Mouse (Mus musculus): ENCODE results near the gene Fam71b.

The Fam71b gene

DNA sequence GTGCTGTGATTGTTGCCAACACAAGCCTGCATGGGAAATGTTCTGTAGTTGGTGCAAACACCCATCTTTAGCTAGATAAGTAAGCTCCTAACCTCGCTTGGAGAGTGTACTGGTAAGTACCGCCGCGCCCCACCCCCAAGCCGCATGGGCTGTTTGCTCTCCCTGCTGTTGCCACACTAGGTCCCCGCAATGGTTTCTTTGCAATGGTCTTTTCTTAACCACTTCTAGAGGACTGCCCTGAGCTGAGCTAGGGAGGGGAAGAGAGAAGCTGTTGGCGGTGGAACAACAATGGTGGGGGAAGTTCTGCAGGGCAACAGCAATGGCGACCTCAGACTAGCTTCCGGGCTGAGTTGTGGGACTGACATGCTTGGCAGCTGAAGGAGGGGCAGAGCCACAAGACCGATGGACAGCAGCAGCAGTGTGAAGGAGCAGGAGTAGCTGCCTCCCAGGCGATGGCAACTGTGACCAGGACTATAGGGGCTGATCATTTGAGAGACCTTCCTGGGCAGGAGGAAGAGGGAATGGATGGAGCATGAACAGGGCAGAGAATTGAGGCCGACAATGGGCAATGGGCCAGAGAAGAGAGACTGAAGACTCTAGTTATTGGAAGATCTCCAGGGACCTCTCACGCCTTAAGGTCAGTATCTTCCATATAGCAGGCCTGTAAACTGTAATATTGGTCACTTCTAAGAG is at the start of gene Fam71b:
Gene Fam71b, plus strand, starts transcription at position 393 of the 693 bp plus-strand sequence.
- DNase-seq, result no peak

DNA sequence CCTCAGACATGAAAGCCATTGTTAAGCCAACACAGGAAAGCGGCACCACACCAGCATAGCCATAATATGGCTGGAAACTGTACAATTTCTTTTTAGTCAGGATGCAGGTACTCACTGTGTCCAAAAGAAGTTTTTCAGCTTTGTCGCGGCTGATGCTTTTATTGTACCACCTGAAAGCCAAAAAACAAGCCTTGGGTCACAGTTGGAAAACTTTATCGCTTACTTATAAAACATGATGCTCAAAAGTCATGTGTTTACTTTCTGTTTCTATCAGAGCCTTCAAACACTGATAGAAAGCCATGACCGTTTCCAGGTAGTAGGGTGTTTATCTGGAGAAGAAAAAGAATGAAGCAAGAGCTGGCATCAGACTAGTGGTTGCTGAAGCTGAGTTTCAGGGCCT is 48.6 kb upstream of the Fam71b start:
- DNase-seq, result no peak

DNA sequence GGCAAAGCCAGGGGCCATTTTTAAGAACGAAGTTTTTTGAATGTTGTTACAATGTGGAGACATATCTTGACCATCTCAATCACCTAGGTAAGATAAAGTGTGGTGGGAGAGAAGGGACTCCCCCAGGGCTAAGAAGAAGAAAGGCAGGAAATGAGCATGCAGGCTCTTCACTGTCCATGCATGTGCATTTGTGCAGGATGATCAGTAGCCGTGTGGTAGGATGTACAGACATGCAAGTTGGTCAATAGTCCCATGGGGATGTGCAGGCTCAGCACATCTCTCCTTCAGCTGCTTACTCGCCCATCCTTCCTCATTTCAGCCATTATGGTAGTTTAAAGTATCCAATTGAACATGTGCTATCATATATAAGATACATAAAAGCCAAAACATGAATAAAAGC is 47.9 kb upstream of the Fam71b start:
- DNase-seq, result no peak

DNA sequence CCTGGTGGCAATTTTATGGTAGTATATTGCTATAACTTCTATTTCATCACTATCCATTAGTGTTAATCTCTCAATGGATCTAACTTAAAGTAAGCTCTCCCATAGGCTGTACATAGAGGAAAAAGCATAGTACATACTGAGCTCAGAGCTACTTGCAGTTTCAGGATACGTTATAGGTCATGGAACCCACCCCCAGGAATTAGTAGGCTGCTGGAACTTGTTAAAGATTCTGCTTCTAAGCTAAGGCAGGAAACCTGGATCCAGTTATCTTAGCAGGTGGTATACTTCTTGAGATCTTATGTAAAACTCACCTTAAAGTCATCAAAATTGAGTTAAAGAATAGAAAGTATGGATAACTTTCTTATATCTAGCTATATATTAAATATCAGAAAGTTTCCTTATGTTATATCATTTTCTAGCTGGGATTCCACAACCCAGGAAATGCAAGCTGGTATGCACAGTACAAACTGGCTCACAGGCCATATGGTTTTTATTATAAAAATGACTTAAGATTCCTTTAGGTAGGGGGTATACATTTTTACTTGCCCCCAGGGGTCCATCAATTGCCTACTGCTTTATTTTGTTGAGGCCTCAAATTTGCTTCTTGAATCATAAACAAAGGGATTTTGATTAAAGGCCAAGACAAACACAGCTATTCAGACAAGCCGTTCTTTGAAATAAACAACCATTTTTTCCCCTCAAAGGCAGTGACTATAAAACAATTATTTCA is 46.5 kb upstream of the Fam71b start:
- no peak for DNase-seq

DNA sequence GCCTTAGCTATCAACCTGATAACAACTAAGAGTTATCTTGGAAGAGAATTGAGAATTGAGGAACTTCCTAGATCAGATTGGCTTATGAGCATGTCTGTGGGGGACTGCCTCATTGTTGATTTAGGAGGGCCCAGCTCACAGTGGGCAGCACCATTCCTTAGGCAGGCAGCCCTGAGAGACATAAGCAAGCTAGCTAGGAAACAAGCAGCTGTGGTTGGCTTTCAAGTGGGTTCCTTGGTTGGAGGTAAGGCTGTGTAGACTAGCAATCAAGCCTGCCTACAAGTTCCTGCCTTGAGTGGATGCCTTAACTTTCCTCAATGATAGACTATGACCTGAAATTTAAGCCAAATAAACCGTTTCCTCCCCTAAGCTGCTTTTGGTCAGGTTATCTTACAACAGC is 38.0 kb upstream of the Fam71b start:
- DNase-seq, result no peak

DNA sequence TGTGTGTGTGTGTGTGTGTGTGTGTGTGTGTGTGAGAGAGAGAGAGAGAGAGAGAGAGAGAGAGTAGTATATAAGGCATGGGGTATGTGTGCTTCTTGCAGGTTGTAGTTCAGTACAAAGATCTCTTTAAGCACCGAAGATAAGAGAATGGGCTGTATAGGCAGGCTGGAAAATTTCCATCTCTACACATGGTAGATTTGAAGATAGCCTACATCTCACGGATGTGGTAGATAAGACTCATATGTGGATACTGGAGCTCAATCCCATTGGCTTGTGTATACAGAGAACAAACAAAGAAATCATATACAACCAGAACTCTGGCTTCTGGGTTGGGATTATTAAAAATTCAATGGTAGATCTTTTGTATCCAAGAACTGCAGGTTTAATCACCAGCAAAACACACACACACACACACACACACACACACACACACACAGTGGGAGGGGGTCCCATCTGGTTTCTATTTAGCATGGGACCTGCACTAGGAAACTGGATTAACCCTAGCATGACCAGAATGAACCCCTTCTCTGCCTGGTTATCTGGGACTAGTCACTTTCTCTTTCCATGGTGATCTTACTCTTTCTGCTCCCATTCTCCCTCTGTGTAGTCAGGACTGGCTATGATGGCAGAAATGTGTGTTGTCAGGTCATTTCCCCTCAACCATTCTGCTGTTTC is 35.2 kb upstream of the Fam71b start:
- no peak for DNase-seq

DNA sequence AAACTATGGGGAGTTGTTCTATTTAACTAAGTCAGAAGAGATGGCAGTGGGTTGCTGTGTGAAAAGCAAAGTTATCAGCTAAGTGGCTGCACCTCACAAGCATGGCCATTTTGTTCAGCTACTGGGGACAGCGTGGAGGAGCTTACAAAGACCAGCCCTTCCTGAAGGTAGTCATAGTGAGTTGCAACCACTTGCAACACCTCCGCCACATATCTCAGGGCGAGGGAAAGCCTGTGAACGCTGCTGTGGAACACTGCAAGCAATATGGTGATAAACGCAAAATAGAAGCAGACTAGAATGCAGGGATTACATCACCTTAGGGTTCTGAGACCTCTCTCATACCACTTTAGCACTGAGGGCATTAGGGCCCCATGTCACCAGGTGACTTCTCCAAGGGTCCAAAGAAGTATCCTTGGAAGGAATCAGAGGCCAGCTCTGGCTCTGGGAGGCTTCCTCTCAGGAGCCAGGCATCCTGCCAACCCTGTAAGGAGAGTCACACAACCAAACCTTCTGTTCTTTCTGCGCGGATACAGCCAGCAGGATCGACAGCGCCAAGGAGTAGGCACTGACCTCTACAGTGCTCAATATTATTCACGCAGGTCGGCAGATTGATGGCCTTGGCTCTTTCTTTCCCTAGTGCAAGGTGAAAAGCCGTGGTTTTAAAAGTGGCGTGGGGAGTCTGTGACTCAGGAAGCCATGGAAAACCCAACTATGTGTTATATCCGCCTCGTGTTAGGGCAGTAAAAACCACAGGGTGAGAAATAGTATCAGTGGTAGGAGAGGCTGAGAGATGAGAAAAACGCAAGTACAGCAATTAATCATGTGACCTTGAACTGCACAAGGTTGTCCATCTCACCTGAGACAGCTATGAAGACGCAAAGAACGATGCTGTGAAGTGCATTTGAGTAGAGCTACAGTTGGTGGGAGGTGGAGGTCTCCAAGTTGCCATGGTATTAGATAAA is 34.0 kb upstream of the Fam71b start:
- peak; percentile 3 for DNase-seq

DNA sequence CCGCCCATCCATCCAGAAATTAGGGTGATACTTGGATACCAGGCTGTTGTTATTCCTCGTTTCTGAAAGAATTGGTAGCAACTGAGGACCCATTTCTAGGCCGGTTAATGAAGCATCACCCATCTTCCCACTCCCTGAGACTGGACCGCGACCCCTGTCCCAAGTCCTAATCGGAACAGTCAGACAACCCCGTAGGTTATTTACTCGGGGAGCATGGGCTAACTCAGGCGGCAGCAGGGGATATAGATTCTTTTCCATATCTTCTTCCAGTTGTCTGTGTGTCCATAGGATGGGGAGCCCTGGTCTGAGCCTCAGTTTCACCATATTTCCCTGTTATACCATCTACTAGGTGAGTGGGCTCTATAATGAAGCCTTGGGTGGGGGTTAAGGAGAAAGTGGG is 32.5 kb upstream of the Fam71b start:
- no peak for DNase-seq

DNA sequence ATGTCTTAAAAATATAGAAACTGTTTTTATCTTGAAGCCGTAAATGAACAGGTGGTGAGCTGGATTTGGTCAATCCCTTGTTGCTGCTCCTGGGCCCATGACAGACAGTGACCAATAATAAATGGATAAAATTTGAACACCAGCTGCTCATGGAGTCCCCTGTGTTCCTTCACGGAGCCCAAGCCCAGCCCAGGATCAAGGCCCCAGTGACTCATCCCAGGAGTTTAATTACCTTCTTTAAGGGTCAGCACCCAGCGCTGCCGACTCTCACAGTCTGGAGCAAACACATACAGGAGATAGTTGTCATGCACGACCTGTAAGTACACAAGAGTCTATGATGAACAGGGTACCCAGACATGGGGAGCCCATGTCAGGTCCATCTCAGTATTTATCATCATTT is 30.6 kb upstream of the Fam71b start:
- no peak for DNase-seq

DNA sequence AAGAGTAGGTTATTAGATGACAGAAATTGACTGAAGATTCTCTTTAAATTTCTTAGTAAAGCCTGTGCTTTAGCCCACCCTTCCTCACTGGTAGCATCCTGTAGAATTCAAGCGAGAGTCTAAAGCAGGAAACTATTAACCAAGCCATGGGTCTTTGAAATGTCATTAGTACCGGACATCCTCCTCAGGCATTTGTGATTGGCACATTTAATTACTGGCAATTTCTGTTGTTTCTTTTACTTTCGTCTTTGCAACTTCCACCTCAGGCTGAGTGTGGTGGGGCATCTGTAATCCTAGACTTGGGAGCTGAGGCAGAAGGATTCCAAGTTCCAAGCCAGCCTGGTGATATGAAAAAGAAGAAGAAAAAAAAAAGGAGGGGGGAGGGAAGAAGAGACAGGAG is 30.0 kb upstream of the Fam71b start:
- DNase-seq, result no peak

DNA sequence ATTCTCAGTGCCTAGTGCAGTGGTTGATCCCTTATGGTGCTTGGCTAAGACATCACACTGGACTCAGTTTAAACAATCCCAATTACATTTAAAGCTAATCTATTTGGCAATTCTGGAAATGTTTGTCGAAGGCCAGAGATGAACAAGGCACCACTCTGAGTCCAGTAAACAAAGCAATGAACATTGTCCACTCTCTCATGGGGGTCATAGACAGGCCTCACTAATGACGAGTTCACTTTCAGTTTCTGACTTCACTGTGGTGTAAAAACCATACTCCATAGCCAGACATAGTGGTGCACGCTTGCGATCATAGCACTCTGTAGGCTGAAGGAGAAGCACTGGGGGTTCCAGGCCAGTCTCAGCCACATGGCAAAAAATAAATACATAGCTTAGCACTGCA is 25.9 kb upstream of the Fam71b start:
- no peak for DNase-seq

DNA sequence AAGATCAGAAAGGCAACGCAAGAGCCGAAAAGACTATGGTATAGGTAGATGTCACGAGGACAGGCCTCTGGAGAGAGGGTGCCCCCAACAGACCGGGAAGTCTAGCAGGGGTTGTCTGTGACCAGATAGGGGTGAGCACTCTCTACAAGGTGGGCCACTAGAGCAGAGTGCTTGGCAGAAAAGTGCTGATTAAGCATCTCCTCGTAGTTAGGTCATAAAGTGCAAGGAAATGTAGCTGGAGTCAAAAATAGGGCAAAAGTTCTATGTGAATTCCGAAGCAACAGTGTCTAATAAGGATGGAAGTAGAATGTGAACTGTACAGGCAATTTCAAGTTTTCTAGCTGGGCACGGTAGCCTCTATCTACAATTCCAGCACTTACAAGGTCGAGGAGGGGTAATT is 25.1 kb upstream of the Fam71b start:
- no peak for DNase-seq

DNA sequence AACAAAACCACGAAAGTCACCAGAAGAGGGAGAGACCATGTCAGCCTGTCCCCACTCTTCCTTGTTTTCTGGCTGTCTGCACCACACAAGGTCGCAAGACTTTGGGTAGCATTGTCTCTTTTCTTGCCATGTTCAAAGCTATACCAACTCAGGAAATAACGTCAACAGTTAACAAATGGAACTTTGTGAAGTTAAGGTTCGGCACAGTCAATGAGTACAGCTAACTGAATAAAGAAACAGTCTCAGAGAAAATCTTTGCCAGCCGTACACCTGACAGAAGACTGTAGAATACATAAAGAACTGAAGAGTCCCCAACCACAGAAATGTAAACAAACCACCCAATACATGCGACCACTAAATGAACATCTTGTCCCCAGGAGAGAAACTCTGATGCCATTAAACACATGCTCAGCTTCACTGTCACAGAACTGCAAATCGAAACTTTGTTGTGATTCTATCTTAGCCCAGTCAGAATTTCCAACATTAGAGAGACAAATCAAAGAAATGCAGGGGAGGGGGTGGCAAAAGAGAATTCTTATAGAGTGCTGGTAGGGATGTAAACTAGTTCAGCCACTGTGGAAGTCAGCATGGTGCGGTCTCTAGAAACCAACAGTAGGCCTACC is 23.9 kb upstream of the Fam71b start:
- no peak for DNase-seq

DNA sequence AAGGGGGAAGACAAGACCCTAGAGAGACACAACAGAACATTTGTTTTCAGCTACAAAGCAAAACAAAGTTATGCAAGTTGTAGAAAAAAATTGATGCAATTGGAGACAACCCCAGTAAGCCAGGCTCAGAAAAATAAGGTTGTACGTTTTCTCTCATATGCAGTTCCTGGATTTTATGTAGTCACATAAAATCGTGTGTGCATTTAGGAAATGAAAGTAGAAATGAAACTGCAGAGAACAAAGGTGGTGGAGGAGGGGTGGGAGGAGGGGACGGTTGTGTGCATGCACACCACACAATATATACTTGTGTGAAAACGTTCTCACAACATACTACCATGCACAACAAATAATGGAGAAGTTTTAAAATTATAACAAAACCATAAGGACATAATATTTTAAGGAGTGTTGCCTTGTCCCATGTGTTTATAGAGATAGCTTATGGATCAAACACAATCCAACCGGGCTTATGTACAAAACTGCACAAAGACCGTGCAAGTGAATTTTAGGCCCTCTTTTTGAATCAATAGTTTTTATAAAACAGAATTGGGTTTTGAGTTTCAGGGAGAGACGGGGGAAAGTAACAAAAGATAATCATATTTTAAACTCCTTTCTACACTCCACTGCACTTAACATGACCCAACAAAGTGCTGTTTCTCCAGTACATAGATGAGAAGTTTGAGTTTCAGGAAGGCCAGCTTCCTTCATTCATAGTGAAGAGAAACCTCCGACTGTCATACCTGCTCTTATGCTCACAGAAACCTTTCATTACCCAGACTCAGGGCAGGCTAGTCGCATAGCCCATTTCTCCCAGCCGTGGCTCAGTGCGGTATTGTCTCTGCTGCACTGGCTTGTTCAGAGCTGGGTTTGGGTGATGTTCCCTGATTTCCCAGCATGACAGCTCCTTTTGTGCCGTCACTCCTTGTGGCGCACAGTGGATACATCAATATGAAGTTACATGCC is 23.0 kb upstream of the Fam71b start:
- no peak for DNase-seq

DNA sequence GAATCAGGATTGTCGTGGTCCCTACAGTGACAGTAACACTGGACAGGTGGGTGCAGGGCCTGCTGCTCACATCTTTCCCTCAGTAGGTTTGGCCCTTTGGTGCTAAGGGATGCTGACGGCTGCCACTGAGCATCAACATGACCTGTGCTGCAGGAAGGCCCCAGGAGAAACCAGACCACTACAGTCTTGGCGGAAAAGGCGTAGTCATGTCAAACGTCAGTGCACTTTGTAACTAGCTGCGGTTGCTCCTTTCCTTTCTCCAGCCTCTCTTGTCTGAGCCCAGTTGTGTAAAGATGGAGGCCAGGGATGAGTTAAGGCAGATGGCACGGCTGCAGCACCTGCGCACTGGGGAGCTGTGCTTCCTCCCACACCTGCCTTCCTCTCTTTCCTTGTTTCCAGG is 21.3 kb upstream of the Fam71b start:
- DNase-seq, result no peak

DNA sequence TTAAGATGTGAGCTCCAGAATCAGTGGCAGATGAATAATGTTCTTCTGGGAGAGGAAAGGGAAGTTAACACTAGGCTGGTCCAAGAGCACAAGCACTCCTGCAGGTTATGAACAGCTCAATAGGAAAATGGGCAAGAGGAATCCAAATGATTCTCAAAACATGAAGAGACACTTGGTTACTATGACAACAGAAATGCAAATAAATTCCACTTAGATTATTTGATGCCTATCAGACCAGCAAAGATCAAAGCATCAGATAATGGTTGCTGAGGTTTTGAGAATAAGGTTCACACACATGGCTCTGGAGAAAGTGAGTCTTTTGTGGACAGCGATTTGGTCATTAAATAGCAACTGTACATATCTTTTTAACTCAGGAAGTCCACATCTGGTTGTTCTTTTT is 19.0 kb upstream of the Fam71b start:
- DNase-seq, result no peak

DNA sequence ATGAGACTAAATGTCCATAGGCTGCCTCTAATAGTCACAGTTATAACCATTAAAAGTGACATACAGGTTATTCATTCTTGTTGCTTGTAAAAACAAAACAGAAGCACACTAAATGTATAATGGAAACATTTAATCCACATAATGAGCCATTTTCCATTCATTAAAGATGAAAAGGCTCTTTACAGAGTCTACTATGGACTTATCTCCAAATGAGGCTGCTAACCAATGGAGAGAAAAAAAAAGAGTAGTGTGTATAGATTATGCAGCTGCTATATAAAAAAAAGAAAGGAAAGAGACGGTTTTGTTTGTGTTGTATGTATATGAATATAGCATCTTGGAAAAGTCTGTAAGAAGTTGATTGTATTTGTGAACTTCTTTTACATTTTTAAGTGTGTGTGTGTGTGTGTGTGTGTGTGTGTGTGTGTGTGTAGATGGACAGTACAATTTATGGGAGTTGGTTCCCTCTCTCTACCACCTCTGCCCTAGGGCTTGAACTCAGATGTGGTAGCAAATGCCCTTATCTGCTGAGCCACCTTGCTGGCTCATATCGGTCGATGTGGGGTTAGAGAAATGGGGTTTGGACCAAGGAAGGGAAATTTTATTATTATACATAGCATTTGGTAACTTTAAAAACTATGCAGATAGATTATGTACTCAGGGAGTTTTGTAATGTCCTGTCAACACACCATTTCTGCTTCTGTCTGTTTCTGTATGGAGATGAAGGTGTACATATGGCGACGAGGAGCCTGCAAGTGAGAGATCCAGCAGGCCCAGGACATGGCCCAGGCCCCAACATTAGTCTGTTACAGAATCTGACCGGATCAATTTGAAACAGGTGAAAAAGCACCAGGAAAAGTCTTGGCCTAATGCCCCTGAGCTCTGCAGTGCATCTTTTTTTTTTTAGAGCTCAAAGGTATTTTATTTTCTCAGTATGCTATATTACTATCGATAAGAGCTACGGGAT is 18.3 kb upstream of the Fam71b start:
- DNase-seq, result no peak

DNA sequence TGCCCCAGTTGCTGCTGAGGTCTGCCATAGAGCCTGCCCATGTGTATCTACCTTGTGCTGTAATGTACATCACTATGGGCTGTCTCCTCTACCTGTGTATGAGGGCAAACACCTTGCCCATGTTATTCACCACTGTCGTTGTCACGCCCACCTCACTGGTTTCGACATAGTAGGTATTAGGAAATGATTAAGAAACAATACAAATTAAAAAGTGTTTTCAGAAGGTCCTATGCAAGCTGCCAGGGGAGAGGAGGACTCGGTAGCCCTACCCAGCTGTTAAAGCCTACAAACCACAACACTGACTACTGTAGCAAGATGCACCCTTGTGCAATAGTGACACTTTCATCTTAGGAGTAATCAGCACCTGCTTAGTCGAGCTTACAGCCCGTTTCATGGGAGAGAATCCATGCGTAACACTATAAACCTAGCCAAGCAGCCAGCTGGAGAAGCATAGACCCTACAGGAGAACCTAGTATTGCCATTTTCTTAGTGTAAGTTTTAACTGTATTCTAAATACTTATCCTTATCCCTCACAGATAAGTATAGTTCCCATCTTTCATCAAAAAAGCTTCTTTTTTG is 16.2 kb upstream of the Fam71b start:
- no peak for DNase-seq

DNA sequence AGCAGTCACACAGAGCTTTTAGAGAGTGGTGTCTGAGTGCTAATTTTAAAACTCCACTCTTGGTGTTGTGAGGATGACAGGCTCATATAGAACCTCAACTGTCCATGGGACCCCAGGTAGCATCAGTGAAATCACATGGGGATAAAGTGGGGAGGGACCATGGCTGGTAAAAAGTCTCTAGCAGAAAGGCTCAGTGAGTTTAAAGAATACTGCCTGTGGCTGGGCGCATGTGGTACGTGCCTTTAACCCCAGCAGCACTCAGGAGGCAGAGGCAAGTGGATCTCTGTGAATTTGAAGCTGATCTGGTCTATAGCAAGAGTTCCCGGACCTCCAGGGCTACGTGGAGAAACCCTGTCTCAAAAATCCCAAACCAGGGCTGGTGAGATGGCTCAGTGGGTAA is 13.9 kb upstream of the Fam71b start:
- DNase-seq, result no peak

DNA sequence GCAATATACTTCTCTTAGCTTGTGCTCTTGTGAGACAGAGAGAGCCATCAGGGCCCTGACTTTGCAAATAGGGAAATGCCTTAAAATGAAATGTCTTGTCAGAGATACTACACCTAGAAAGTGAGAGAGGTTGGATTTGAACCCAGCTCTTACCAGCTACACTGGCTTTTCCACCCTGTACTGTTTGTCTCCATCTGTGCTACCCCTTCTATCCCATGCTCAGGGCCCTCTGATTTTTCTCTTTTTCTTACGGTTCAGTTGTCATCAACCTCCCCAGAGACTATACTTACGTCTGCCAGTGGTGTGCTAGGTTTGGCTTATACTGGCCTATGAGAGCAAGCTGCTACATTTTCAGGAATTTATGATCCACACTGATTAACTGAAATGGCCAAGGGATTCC is 11.4 kb upstream of the Fam71b start:
- no peak for DNase-seq
